Mouse (Mus musculus): ENCODE measurements around the gene Lypd6.

The Lypd6 gene

DNA sequence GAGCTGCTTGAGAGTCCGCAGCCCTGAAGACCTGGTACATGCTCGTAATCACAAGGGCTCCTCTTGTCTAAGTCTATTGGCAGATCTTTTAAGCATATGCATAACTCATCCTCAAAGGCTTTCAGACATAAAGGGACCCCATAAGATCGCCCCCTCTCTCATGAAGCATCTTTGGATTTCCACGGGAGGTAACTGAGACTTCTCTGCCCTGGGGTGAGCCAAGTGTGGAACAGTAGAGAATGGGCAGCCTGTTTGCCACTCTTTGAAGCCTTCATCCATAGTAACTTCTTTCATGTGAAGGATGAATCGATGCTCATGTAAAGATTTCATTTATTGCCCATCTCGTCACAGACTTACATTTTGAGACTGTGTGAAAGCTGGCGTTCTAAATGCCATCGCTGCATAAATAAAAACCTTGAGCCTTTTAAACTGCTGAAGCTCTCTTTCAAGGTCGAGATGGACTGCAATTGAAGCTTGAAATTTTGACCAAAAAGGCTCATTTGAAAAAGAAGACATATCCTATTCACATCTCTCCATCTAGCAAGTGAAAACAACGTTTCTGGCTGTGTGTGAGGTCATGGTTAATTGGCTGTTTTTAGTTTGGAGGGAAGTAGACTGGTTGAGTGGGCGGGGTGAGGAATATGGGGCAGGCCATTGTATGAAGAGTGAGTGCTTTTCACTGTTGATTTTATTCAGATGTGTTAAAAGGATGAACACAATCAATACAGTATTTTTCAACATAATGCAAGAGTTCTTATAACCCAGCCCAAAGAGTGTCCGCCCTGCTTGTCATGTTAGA, 107.7 kb downstream of the Lypd6 start:
- no peak for DNase-seq (ENCODE audit: low spot score)

DNA sequence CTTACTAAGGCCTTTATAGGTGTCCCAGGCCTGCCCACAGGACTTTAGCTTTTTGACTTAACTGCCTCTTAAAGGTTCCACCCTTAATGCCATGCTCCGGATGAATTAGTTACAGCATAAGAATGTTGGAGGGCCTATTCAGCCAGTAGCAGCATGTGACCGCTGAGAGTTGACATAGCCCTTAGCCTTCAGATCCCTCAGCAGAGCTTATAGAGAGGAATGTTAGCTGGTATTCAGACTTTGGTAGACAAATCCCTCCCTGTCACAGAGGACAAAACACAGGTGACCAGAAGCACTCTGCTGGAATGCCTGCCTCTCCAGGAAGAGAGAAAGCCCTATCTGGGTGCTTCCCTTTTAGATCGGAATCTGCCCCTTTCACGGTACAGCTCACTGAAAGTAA, 109.5 kb downstream of the Lypd6 start:
- DNase-seq (ENCODE audit: low spot score): no peak

DNA sequence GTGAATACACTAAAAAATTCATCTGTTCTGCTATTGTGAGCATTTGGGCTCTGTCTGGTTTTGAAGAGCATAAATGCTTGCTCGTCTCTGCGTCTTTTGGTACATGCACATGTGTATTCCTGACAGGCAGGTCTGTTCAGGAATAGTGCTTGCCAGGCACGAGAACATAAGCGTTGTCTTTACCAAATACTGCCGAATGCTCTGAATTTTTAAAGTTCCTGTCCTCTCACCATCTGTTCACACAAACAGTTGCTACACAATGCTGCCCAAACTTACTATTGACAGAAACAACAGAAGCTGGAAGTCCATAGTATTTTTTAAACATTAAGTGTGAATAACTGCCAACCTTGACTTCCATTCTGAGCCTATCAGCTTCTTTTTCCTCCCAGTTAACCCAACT, 112.9 kb downstream of the Lypd6 start:
- DNase-seq (ENCODE audit: low spot score): no peak

DNA sequence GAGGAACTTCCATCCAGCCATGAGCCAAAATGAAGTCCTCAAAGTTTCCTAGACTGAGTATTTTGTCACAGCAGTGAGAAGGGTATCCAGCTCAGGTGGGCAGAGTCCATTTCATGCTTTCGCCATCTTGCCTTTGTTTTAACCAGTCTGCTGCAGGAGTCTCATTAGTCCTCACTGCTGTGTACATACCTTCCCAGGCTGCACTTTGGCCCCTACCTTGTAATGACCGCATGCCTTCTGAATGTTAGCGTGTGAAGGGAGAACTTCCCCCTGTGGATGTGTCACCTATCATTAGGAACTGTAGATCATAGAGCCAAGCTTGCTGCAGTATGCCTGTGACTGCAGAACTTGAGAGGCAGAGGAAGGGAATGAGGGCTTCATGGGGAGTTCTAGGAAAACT, 114.2 kb downstream of the Lypd6 start:
- DNase-seq (ENCODE audit: low spot score): no peak

DNA sequence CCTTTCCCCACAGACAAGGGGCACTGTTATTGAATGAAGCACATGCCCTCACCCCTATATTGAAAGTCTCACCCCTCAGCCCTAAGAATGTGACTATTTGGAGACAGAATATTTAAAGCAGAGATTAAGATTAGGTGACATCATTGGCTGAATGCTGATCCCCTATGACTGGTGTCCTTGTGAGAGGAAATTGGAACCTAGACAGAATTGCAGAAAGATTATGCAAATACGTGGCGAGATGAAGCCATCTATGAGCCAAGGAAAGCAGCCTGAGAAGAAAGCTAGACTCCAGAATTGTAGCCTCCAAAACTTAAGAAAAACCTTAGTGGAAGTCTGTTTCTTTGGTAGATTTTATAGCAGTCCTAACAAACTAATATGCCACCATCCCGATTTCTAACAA, 115.1 kb downstream of the Lypd6 start:
- no peak for DNase-seq (ENCODE audit: low spot score)

DNA sequence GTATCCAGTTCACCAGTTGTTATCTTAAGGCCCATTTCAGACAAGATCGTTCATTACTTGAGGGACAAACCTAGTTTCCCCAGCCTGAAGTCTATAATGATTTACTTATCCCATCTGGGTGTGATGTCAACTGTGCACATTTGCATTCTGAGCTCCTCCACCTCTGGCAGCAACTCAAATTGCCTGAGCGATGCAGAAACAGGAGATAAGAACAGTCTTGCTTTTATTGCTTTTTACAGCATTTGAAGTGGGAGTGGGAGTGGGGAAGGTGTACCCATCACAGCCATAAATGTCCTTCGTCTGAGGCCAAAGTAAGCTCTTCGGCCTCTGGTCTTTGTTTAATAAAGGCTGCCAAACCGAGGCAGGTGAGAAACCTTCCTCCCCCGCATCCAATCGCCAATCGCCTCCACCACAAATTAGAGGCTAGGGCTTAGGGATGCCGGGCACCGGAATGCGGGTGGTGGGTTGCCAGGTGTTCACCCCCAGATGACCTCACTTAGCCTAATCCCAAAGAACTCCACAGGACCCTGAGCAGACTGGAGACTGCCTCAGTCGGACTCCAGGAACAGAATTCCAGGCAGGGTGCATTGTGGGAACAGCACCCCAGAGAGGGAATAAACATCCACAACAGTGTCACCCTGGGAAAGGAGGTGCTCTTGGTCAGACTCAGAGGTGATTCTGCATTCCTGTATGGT, 120.6 kb downstream of the Lypd6 start:
- no peak for DNase-seq (ENCODE audit: low spot score)

DNA sequence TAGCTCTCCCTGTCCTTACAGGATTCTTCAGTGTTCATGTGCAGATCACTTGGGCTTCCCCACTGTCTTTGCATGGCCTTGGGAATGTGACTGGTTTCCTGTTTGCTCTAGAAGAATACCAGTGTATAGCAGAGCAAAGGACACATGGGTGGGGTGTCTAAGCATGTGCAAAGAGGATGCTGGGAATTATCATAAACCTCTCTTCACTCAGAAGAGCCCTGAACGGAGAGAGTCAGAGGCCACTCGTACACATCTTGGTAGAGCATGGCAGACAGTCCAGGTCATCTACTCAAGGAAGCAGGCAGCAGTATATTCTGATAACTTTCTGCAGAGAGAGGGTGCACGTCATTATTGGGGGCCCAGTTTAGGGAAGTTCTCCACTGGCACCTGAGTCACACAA, 122.6 kb downstream of the Lypd6 start:
- DNase-seq (ENCODE audit: low spot score): no peak

DNA sequence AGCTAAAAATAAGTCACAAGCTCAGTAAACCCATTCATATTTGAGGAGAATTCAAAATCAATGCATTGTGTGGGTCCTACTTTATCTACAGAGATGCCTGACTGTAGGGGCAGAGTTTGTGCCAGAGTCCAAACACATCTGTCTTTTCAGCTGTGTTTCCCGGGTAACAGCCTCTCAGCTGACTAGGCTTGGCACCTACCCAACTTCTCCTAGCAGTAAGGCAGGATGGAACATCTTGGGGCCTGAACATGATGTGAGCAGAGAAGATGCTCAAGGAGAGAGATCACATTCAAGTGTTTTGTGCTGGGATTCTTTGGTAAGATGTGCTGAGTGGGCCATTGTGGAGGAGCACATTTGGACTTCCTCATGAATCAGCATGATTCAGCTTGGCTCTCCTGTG, 130.5 kb downstream of the Lypd6 start:
- DNase-seq (ENCODE audit: low spot score): no peak

DNA sequence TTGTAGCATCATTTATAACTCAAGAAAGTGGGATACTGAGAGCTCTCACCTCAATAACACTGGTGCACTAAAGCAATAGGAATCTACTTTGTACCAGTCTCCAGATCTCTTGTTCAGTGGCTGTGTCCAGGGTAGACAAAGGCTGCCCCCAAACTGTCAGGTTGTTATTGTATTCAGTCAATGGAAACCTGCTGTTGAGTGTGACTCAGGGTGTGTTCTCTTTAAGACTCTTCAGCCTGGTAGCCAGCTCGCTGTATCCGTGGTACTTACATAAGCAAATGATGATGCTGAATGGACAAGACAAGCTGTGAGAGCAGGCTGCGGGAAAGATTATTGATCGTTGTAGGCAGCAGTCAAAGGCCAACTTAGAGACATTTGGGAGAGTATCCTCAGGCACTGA, 131.6 kb downstream of the Lypd6 start:
- peak; percentile 69 for DNase-seq (ENCODE audit: low spot score)

DNA sequence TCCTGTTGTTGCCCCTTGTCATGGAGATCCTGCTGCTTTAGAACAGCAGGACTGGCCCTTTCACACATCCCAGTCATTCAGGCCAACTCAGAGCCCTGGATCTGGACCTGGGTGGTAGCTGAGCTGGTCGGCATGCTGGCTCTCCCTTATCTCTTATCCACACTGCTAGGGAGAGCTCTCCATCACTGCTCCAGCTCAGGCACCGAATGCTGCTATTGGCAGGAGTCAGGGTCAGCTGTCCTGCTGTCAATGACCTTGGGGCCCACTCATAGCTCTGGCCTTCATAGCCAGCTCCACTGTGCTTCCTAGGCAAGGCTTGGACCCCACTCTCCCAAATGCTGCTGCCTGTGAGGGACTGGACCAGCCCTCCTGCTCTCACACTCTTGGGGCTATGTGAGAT, 134.3 kb downstream of the Lypd6 start:
- no peak for DNase-seq (ENCODE audit: low spot score)

DNA sequence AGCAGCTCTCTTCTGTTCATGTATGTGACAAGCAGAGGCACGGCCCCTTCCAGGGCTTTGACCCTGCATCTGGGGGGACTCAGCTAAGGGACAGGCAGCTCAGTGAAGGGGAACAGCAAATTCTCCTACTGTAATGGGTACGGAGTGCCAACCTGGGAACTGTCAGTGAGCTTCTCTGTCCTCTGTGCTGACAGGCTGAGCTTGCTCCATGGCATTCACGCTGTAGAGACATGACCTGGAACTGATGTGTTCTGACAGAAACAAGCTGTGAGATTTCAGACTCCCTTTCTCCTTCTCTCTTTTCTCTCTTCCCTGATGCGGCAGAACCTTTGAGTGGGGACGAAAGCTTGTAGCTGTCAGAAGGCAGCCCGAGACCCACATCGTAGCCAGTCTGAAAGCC, 154.3 kb downstream of the Lypd6 start:
- peak; percentile 79 for DNase-seq (ENCODE audit: low spot score)

DNA sequence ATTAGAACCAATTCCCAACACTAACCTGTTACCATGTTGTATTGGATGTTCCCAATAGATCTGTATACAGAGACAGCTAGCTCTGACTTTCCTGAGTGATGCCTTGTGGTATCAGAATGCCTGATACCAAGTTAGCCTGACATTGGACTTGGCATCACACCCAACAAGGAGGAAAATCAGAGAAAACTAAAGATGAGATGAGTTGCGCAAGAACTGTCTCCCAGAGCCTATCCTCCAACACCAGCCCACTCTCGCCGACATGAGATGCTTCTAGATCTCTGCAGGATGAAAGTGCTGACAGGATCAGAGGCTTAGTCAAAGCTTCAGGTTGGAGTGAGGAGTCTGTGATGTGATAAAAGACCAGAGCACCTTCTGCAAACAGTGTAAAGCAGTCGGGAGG, 158.8 kb downstream of the Lypd6 start:
- no peak for DNase-seq (ENCODE audit: low spot score)

DNA sequence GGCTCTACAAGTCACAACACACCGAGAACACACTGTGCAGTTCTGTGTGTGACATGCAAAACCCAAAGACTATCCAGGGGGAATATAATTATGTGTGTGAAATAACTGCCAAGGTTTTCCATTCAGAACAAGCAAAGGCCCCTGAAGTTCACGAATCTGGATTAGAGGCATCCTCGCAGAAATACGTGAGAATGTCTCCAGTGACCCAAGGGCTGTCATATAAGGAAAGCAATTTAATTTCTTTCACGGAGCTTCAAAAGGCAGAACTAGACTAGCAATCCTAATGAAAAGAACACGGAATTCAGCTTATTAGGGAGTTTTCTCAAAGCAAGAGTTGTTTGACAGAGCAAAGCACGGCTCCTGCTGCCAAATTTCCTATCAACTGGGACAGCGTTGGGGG, 167.3 kb downstream of the Lypd6 start:
- DNase-seq (ENCODE audit: low spot score): no peak
